Mouse (Mus musculus) midbrain, embryonic 13.5 days (tissue): Measurements from ENCODE around the gene Hoxd1. TPM values are rescaled to one million over a fixed set of nuclear protein-coding genes. Genes with fewer than 3 reads are reported as not detected.
A peak's percentile ranks its signal among the peaks of the same experiment; 100 is the strongest.

Experiments
- ATAC-seq: fragments of 200-750 bp; cut with Nextera tagmentation; 2 replicates; pipeline ENCODE4 v1.8.0; 2017; ENCODE audit warnings: mild to moderate bottlenecking, moderate TSS enrichment, moderate library complexity
- H3K27ac ChIP-seq: fragments of 300-500 bp; sonication (generic); 2 replicates; pipeline ENCODE4 v1.5.1; 2015; ENCODE audit warnings: inconsistent platforms, mild to moderate bottlenecking, moderate library complexity
- H3K27me3 ChIP-seq: fragments of 300-500 bp; sonication (generic); 2 replicates; pipeline ENCODE4 v1.6.1; 2015; ENCODE audit warnings: mild to moderate bottlenecking, inconsistent platforms
- H3K36me3 ChIP-seq: fragments of 300-500 bp; sonication (generic); 2 replicates; pipeline ENCODE4 v1.6.1; 2015; ENCODE audit warnings: mild to moderate bottlenecking, inconsistent platforms
- H3K4me1 ChIP-seq: fragments of 300-500 bp; sonication (generic); replicated peaks from 2 replicates; pipeline ENCODE4 v1.6.1; 2015; ENCODE audit warnings: inconsistent platforms
- H3K4me2 ChIP-seq: fragments of 300-500 bp; sonication (generic); replicated peaks from 2 replicates; pipeline ENCODE4 v1.6.1; 2015; ENCODE audit warnings: moderate library complexity, mild to moderate bottlenecking, inconsistent platforms
- H3K4me3 ChIP-seq: fragments of 300-500 bp; sonication (generic); replicated peaks from 2 replicates; pipeline ENCODE4 v1.5.1; 2015; ENCODE audit warnings: mild to moderate bottlenecking, inconsistent platforms
- H3K9ac ChIP-seq: fragments of 300-500 bp; sonication (generic); replicated peaks from 2 replicates; pipeline ENCODE4 v1.6.1; 2015; ENCODE audit warnings: mild to moderate bottlenecking, inconsistent platforms
- H3K9me3 ChIP-seq: fragments of 300-500 bp; sonication (generic); 2 replicates; pipeline ENCODE4 v1.6.1; 2016; ENCODE audit warnings: mild to moderate bottlenecking, inconsistent platforms
- WGBS: fragments of 180-500 bp; shearing (Covaris S2); methylation state at CpG from one replicate; pipeline ENCODE4 v1.1.7; 2015; 5-methylcytosine and 5-hydroxymethylcytosine counted together
- polyA plus RNA-seq: library from polyadenylated mRNA; unstranded; fragments of >200 nt; fragmentation: Nextera tagmentation; extraction: Ambion mirVana; gene quantifications from 2 replicates; pipeline ENCODE4 v1.2.1, GENCODE M21; 2015

Hoxd1 gene
- polyA plus RNA-seq, 1 experiment from 2014 or later: 0.08 TPM

DNA sequence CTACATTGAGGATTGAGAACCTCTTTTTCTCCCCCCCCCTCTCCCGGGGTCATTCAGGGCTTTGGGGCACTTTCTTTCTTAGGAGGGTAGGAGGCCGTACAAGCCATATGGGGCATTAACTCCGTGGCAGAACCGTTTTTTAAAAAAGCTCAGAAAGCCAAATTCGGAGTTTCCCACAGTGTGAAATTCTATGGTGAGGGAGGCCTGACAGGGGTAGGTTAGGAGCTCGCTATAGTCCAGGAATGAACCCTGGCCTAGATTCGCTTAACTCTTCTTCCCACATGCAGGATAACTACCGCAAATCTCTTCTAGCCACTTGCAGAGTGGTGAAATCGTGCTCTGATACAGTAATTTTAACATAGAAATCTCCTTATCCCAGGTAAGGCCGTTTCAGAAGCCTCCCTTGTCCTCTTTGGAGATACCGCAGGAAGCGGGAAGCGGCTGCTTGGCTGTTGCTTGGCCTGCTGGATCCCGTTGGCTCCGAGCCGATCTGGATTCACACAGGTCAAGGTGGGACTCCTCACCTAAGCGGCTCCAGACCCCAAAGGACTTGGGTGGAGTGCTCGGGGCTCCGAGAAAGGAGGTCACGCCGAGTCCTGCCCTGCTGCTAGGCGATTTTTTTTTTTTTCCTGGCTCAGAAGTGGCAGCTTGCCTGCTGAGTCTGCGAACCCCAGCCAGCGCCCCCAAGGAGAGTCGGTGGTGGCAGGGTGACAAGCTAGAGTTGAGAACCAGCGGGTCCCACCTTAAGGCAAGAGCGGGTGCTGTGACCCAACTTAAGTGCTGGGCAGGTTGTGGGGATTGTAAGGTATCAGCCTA, 27.6 kb upstream of the Hoxd1 start:
- Histone ChIP-seq H3K27ac (no peak overlapping the region), H3K9me3 (no peaks in the 10 kb centered on the region), H3K4me3 (no peak overlapping the region), H3K27me3 (peaks cover 100% of the 10 kb centered on the region), H3K4me2 (no peak overlapping the region), H3K36me3 (no peaks in the 10 kb centered on the region), H3K9ac (no peak overlapping the region), H3K4me1 (peaks cover 8% of the 10 kb centered on the region)
- ATAC-seq: no peak
- WGBS: 2% methylated on average over 27 of the region's 27 CpGs

GRCm38 (mm10) chr2:74735851-74736687, 26.7 kb upstream of the Hoxd1 start:
- H3K36me3 ChIP-seq: no peaks in the 10 kb centered on the region
- 0 out of 2 replicates have a peak overlapping the region, but pooled peaks have one; percentile 14 for H3K4me2 ChIP-seq
- H3K4me3 ChIP-seq: 0 out of 2 replicates have a peak overlapping the region, but pooled peaks have one; percentile 7
- no peak overlapping the region for H3K9ac ChIP-seq
- H3K9me3 ChIP-seq: no peaks in the 10 kb centered on the region
- no peak for ATAC-seq
- peaks cover 100% of the 10 kb centered on the region for H3K27me3 ChIP-seq
- H3K4me1 ChIP-seq: peaks cover 8% of the 10 kb centered on the region
- under 1% methylated on average over 42 of the region's 42 CpGs for WGBS
- no peak overlapping the region for H3K27ac ChIP-seq

- WGBS: 2% methylated on average over 15 of the region's 15 CpGs
- H3K36me3 ChIP-seq: no peaks in the 10 kb centered on the region
- H3K4me3 ChIP-seq: no peak overlapping the region
- H3K4me1 ChIP-seq: peaks cover 8% of the 10 kb centered on the region
- H3K4me2 ChIP-seq: no peak overlapping the region
- no peak for ATAC-seq
- H3K27me3 ChIP-seq: peaks cover 100% of the 10 kb centered on the region
- no peak overlapping the region for H3K9ac ChIP-seq
- H3K9me3 ChIP-seq: no peaks in the 10 kb centered on the region
- H3K27ac ChIP-seq: no peak overlapping the region
These were observed 25.8 kb upstream of the Hoxd1 start for GRCm38 (mm10) chr2:74736688-74737577.

DNA sequence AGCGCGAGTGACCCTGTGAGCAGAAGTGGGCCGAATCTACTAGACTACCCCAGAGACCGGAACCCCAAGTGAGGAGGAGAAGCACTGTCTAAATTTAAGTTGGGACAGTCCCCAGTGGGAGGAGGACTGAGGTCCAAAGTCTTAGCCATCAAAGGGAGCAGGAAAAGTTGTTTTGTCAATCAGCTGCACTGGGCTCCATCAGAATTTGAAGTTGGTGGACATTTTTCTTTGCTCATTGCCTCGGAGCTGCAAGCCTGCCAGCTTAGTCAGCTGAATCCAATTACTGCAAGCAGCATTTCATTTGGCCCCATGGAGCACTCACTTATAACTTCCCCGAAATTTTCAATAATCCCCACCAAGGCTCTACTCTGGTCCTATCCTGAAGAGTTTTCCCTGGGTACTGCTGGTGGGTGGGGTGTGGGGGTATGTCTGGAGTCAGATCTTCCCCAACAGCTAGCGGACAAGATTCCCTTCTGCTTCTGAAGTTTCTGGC, 25.2 kb upstream of the Hoxd1 start:
- H3K4me1 ChIP-seq: peaks cover 8% of the 10 kb centered on the region
- WGBS: 3% methylated on average over 7 of the region's 7 CpGs
- peaks cover 100% of the 10 kb centered on the region for H3K27me3 ChIP-seq
- H3K9ac ChIP-seq: no peak overlapping the region
- H3K4me2 ChIP-seq: no peak overlapping the region
- H3K9me3 ChIP-seq: no peaks in the 10 kb centered on the region
- no peak for ATAC-seq
- no peak overlapping the region for H3K4me3 ChIP-seq
- no peak overlapping the region for H3K27ac ChIP-seq
- no peaks in the 10 kb centered on the region for H3K36me3 ChIP-seq

DNA sequence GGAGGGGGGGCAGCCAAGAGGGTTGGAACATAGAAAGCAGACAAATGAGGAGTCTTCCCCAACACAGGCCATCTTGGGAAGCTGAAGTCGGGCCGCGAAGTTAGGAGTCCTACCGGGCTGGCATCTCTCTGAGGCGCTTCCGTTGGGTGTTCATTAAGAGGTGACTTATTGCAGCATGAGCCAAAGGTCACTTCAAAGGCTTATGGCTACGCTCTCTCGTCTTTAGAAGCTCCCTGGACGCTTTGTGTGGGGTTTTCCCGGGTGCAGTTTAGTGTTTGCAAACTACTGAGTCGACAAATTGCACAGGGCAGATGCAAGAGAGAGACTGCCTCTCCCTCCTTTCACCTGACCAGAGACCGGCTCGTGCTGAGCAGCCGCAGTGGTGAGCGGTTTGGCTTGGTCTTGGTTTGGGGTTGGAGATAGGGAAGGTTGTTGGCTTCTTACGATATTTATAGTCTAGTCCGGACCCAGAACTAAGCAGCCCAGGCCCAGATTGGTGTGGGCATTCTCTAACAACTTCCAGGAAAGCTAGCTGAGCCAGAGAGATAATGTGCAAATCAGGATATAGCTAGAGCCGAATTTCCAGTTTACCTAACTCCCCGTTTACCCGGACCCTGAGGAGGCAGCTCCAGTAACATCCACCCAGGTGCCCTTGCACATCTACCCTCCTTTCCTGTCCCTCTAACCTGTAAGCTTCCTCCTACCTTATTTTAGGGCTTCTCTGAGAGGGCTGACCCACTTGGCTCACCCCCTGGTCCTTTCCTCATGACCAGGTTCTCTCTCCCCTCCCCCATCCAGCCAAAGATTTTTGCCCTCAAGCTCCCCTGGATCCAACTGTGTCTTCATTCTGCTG, 23.9 kb upstream of the Hoxd1 start:
- no peak overlapping the region for H3K9ac ChIP-seq
- no peak overlapping the region for H3K4me3 ChIP-seq
- H3K36me3 ChIP-seq: no peaks in the 10 kb centered on the region
- no peaks in the 10 kb centered on the region for H3K9me3 ChIP-seq
- peaks cover 4% of the 10 kb centered on the region; the same call in 1 of the 2 replicates for H3K4me1 ChIP-seq
- WGBS: 0% methylated on average over 20 of the region's 20 CpGs
- H3K27me3 ChIP-seq: peaks cover 100% of the 10 kb centered on the region
- H3K4me2 ChIP-seq: no peak overlapping the region
- ATAC-seq: no peak
- H3K27ac ChIP-seq: no peak overlapping the region

DNA sequence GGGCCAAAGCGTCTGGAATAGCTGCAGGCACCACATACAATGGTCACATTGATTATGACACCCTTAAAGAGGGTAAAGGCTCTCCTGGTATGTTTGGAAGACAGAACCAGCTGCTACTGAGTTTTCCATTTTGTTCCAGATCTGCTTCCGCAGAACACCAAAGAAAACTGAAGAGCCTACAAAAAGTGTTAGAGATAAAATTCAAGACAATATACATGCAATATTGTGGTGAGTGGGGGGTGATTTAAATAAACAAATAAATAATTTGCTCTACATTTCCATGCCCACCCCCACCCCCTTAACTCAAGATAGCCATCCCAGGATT, 23.3 kb upstream of the Hoxd1 start:
- H3K27me3 ChIP-seq: peaks cover 100% of the 10 kb centered on the region
- H3K4me1 ChIP-seq: peaks cover 4% of the 10 kb centered on the region; the same call in 1 of the 2 replicates
- no peaks in the 10 kb centered on the region for H3K9me3 ChIP-seq
- H3K4me3 ChIP-seq: no peak overlapping the region
- H3K9ac ChIP-seq: no peak overlapping the region
- no peak overlapping the region for H3K27ac ChIP-seq
- H3K36me3 ChIP-seq: no peaks in the 10 kb centered on the region
- ATAC-seq: no peak
- H3K4me2 ChIP-seq: no peak overlapping the region
- WGBS: 1% methylated on average over 2 of the region's 2 CpGs

DNA sequence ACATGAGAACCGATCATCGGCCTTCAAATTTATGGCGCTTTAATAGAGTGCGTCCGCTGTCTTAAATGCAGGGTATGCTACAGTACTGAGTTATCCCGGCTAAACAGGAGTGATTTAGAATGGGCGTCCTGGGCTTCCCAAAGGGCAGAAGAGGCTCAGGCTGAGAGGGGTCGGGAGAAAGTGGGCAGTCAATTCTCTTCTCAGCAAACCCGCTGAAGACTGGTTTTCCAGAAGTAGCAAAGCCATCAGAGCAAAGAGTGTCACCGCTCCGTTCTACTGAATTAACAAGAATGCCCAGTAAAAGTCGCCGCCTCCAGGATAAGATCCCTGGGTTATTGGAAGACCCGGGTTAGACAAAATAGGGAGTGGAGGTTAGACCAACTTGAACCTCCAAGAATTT, 22.9 kb upstream of the Hoxd1 start:
- WGBS: 2% methylated on average over 14 of the region's 14 CpGs
- Histone ChIP-seq H3K36me3 (no peaks in the 10 kb centered on the region), H3K27ac (no peak overlapping the region), H3K4me3 (no peak overlapping the region), H3K9ac (no peak overlapping the region), H3K27me3 (peaks cover 100% of the 10 kb centered on the region), H3K4me2 (no peak overlapping the region), H3K4me1 (peaks cover 4% of the 10 kb centered on the region; the same call in 1 of the 2 replicates), H3K9me3 (no peaks in the 10 kb centered on the region)
- ATAC-seq: no peak

DNA sequence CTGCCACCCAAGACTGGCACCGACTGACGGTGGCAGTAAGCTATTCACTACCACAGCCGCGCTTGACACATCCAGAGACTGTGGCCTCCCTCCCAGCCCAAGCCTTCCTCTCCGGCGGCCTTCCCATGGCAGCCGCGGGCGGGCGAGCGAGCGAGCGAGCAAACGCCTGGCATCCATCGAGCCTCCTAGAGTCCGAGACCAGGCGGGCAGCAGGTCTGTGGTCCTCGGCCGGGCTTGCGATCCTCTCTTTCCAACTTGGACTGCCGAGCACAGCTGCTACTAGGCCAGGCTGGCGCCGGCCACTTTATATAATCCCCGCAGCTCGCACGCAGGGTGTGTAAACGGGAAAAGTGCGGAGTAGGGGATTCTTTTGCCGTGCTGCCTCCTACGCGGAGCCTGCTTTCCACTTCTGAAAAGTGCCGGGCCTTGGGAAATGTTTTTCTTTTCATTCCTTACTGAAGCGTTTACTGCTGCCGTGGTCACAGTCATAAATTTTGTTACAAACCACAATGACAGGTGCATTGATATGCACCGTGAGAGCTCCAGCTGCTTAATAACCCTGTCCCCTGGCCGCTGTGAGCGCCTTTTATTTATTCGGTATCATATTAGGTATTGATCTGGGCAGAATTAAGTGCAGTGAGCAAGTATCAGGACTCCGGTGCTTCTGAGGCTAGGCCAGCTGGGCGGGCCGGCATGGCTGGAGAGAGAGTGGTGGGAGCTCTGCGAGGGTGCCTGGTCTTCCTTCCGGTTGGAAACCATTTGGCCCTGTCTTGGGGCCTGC, 22.3 kb upstream of the Hoxd1 start:
- 1% methylated on average over 43 of the region's 43 CpGs for WGBS
- no peak overlapping the region for H3K9ac ChIP-seq
- no peak for ATAC-seq
- H3K27ac ChIP-seq: no peak overlapping the region
- peaks cover 4% of the 10 kb centered on the region; the same call in 1 of the 2 replicates for H3K4me1 ChIP-seq
- no peaks in the 10 kb centered on the region for H3K36me3 ChIP-seq
- no peak overlapping the region for H3K4me3 ChIP-seq
- H3K27me3 ChIP-seq: peaks cover 100% of the 10 kb centered on the region
- H3K9me3 ChIP-seq: no peaks in the 10 kb centered on the region
- H3K4me2 ChIP-seq: no peak overlapping the region

DNA sequence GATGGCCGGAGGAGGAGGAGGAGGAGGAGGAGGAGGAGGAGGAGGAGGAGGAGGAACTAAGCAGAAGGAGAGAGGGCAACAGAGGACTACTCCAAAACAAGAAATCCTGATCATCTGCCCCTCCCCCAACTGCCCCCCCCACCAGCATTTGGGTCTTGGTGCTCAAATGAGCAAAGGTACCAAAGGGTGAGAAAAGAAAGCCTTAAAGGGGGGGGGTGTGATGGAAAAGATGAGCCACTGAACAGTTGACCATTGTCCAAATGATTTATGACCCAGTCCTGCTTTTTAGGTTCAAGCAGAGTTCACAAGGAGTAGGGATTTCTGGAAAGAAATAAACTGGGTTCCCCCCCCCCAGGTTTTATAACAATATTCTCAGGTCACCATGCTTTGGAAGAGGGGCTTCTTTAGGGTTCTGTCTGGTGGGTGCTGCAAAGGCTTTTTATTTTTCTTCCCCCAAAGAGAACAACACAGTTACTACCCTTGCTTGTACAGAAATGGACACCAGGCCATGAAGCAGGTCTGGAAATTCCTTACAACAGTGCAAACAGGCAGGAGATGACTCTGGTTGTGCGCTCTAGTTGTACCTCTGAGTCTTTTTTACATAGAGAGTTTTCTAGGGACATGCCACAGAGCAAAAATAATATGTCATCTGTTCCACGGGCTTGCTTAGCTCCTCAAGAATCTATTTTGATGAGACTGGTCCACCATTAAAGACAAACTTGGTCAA, 21.4 kb upstream of the Hoxd1 start:
- H3K4me2 ChIP-seq: no peak overlapping the region
- no peak for ATAC-seq
- peaks cover under 1% of the 10 kb centered on the region; the same call in 1 of the 2 replicates for H3K4me1 ChIP-seq
- 30% methylated on average over 2 of the region's 3 CpGs for WGBS
- H3K27ac ChIP-seq: no peak overlapping the region
- peaks cover 100% of the 10 kb centered on the region for H3K27me3 ChIP-seq
- H3K9ac ChIP-seq: no peak overlapping the region
- no peaks in the 10 kb centered on the region for H3K9me3 ChIP-seq
- H3K36me3 ChIP-seq: no peaks in the 10 kb centered on the region
- no peak overlapping the region for H3K4me3 ChIP-seq

- Histone ChIP-seq H3K27ac (no peak overlapping the region), H3K9ac (no peak overlapping the region), H3K4me3 (no peak overlapping the region), H3K9me3 (no peaks in the 10 kb centered on the region), H3K4me2 (no peak overlapping the region), H3K4me1 (peaks cover 6% of the 10 kb centered on the region; the same call in 1 of the 2 replicates), H3K27me3 (peaks cover 100% of the 10 kb centered on the region), H3K36me3 (no peaks in the 10 kb centered on the region)
- ATAC-seq: no peak
These were observed 20.9 kb upstream of the Hoxd1 start for GRCm38 (mm10) chr2:74741979-74742277.
